Mouse (Mus musculus): ENCODE data around the gene Sptssa. TPM values are rescaled to one million over a fixed set of nuclear protein-coding genes. Genes with fewer than 3 reads are reported as not detected.
A peak's percentile ranks its signal among the peaks of the same experiment; 100 is the strongest.
"Not testable (repeated sequence)": the region's sequence is repeated elsewhere in the genome, so short reads cannot be mapped to it uniquely, and the experiment has no call there.

The Sptssa gene
- polyA plus RNA-seq, 1 experiment from 2014 or later = 163 TPM

- H3K27ac ChIP-seq = no peak overlapping the region
- DNase-seq (ENCODE audit: extremely low spot score, low spot score) = no peak
- no peaks in the 10 kb centered on the region for H3K4me1 ChIP-seq
- no peaks in the 10 kb centered on the region for H3K27me3 ChIP-seq (ENCODE audit: poor library complexity, severe bottlenecking)
- H3K36me3 ChIP-seq (replicated peaks) = peaks cover 43% of the 10 kb centered on the region
- H3K4me3 ChIP-seq = no peak overlapping the region
- WGBS = 96% methylated on average over 1 of the region's 1 CpGs
- H3K9me3 ChIP-seq = no peaks in the 10 kb centered on the region
Measured at GRCm38 (mm10) chr12:54668141-54668540, 11.8 kb upstream of the Sptssa start.

GRCm38 (mm10) chr12:54665526-54665925 lies 9.2 kb upstream of the Sptssa start:
- peaks cover 24% of the 10 kb centered on the region for H3K36me3 ChIP-seq (replicated peaks)
- DNase-seq (ENCODE audit: extremely low spot score, low spot score) = no peak
- H3K27me3 ChIP-seq (ENCODE audit: poor library complexity, severe bottlenecking) = no peaks in the 10 kb centered on the region
- no peak overlapping the region for H3K4me3 ChIP-seq
- no peak overlapping the region for H3K27ac ChIP-seq
- no peaks in the 10 kb centered on the region for H3K9me3 ChIP-seq
- H3K4me1 ChIP-seq = no peaks in the 10 kb centered on the region
- WGBS = 82% methylated on average over 6 of the region's 6 CpGs

- H3K27ac ChIP-seq; H3K4me1 ChIP-seq; H3K9me3 ChIP-seq; H3K4me3 ChIP-seq; H3K27me3 ChIP-seq (ENCODE audit: poor library complexity, severe bottlenecking); H3K36me3 ChIP-seq (replicated peaks); DNase-seq (ENCODE audit: extremely low spot score, low spot score): not testable (repeated sequence)
- WGBS = 84% methylated on average over 5 of the region's 5 CpGs
Measured at GRCm38 (mm10) chr12:54661470-54661869, 5.1 kb upstream of the Sptssa start.

DNA sequence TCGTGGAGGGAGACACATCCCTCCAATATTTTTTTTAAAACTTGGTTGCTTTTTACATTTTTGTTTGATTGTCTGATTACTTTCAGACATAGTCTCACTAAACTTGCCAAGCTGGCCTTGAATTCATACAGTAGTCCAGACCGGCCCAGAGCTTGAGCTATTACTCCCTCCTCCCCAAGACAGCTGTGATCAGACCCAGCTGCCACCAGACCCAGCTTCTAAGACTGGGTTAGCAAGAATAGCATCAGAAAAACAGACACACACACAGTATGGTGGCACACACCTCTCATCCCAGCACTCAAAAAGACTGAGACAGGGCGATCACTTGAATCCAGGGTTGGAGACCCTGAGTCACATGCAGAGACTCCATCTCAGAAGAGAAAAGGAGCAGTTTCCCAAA lies 3.5 kb upstream of the Sptssa start:
- no peak overlapping the region for H3K4me3 ChIP-seq

DNA sequence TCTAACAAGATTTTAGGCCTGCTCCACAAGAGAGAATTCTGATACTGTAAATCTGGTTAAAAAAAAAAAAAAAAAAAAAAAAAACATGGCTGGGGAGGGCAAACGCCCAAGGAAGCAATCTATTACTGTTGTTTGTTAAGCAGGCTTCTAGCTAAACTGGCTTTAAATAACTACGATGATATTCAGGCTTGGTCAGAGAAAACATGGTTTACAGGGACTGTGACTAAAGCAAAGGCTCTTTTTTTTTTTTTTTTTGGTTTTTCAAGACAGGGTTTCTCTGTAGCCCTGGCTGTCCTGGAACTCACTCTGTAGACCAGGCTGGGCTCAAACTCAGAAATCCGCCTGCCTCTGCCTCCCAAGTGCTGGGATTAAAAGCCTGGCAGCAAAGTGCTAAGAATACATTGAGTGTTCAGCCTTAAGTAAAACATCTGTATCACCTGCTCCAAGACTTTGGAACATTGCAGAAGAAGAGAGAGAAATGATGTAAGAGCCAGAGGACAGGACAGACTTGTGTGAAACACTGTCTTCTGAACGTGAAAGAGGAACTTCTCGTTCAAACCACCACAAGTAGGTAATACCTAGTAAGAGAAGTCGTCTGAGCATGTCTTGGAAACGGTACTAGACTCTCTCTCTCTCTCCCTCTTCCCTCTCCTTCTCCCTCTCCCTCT lies 2.2 kb upstream of the Sptssa start:
- Histone ChIP-seq H3K9me3 (no peaks in the 10 kb centered on the region), H3K27me3 (ENCODE audit: poor library complexity, severe bottlenecking) (peaks cover 6% of the 10 kb centered on the region; the same call in 1 of the 2 replicates), H3K36me3 (replicated peaks) (peaks cover 4% of the 10 kb centered on the region; the same call in 1 of the 2 replicates), H3K27ac (no peak overlapping the region), H3K4me1 (peaks cover 30% of the 10 kb centered on the region), H3K4me3 (no peak overlapping the region)
- DNase-seq (ENCODE audit: extremely low spot score, low spot score) = no peak
- 81% methylated on average over 7 of the region's 7 CpGs for WGBS

More for the DNA sequence above, 3.5 kb upstream of the Sptssa start:
- H3K9me3 ChIP-seq = no peaks in the 10 kb centered on the region
- no peak overlapping the region for H3K27ac ChIP-seq
- DNase-seq (ENCODE audit: extremely low spot score, low spot score) = no peak
- H3K27me3 ChIP-seq (ENCODE audit: poor library complexity, severe bottlenecking) = peaks cover 6% of the 10 kb centered on the region; the same call in 1 of the 2 replicates
- peaks cover 17% of the 10 kb centered on the region for H3K4me1 ChIP-seq
- no peaks in the 10 kb centered on the region for H3K36me3 ChIP-seq (replicated peaks)
- 86% methylated on average over 3 of the region's 3 CpGs for WGBS

GRCm38 (mm10) chr12:54657951-54658350 lies 1.6 kb upstream of the Sptssa start:
- Histone ChIP-seq H3K27me3 (ENCODE audit: poor library complexity, severe bottlenecking) (peaks cover 6% of the 10 kb centered on the region; the same call in 1 of the 2 replicates), H3K36me3 (replicated peaks) (peaks cover 4% of the 10 kb centered on the region; the same call in 1 of the 2 replicates), H3K27ac (no peak overlapping the region), H3K4me1 (peaks cover 30% of the 10 kb centered on the region), H3K9me3 (no peaks in the 10 kb centered on the region), H3K4me3 (no peak overlapping the region)
- DNase-seq (ENCODE audit: extremely low spot score, low spot score) = no peak
- WGBS = 94% methylated on average over 5 of the region's 5 CpGs

GRCm38 (mm10) chr12:54657226-54657625 lies 853 bp upstream of the Sptssa start:
- Histone ChIP-seq H3K4me3 (peak overlapping the region; percentile 73), H3K9me3 (no peaks in the 10 kb centered on the region), H3K4me1 (peaks cover 34% of the 10 kb centered on the region), H3K36me3 (replicated peaks) (peaks cover 4% of the 10 kb centered on the region; the same call in 1 of the 2 replicates), H3K27ac (no peak overlapping the region), H3K27me3 (ENCODE audit: poor library complexity, severe bottlenecking) (peaks cover 6% of the 10 kb centered on the region; the same call in 1 of the 2 replicates)
- WGBS = 71% methylated on average over 2 of the region's 2 CpGs
- DNase-seq (ENCODE audit: extremely low spot score, low spot score) = no peak

DNA sequence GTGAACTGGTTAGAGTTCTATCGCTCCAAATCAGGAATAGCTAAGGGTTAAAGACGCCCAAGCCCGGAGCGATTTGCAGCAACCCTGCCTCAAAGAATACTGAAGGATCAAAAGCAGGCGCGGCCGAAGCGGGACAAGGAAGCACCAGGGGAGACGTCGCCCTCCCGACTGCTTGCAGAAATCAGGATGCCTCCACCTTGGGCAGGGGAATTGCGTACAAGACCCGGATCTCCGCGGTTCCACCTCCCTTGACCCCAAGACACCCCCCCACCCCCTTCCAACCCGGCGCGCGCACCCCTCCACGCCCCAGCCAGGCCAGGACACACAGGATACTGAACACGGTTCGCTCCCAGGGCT lies 356 bp downstream of the Sptssa start:
- Histone ChIP-seq H3K27ac (peak overlapping the region; percentile 95), H3K36me3 (replicated peaks) (peaks cover 7% of the 10 kb centered on the region; the same call in 1 of the 2 replicates), H3K27me3 (ENCODE audit: poor library complexity, severe bottlenecking) (peaks cover 6% of the 10 kb centered on the region; the same call in 1 of the 2 replicates), H3K9me3 (no peaks in the 10 kb centered on the region), H3K4me1 (peaks cover 35% of the 10 kb centered on the region), H3K4me3 (peak overlapping the region; percentile 73)
- WGBS = 0% methylated on average over 22 of the region's 22 CpGs
- DNase-seq (ENCODE audit: extremely low spot score, low spot score) = no peak

GRCm38 (mm10) chr12:54655292-54656038 lies 908 bp downstream of the Sptssa start:
- Histone ChIP-seq H3K27me3 (ENCODE audit: poor library complexity, severe bottlenecking) (peaks cover 6% of the 10 kb centered on the region; the same call in 1 of the 2 replicates), H3K4me3 (peak overlapping the region; percentile 73), H3K36me3 (replicated peaks) (peaks cover 11% of the 10 kb centered on the region), H3K9me3 (no peaks in the 10 kb centered on the region), H3K4me1 (peaks cover 35% of the 10 kb centered on the region), H3K27ac (peak overlapping the region; percentile 95)
- 37% methylated on average over 16 of the region's 16 CpGs for WGBS
- no peak for DNase-seq (ENCODE audit: extremely low spot score, low spot score)

DNA sequence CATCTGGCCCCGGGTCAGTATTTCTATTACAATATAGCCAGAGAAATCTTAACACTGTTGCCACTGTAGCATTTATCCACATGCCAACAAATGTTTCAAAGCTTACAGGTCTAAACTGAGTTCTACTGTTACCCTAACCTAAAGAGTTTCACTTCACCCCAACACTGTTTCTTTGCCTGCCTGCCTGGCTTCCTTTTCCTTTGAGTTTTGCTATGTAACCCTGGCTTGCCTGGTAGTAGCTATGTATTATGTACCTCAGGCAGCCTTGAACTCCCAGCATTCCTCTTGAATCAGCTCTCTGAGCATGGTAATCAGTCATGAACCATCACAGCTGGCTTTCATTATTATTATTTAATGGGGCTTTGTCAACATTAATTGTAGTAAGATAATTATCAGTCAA lies 1.6 kb downstream of the Sptssa start:
- Histone ChIP-seq H3K9me3 (no peaks in the 10 kb centered on the region), H3K27me3 (ENCODE audit: poor library complexity, severe bottlenecking) (peaks cover 6% of the 10 kb centered on the region; the same call in 1 of the 2 replicates), H3K4me3 (peak overlapping the region; percentile 73), H3K36me3 (replicated peaks) (peaks cover 17% of the 10 kb centered on the region), H3K4me1 (peaks cover 35% of the 10 kb centered on the region), H3K27ac (no peak overlapping the region)
- no peak for DNase-seq (ENCODE audit: extremely low spot score, low spot score)
- WGBS = 93% methylated on average over 1 of the region's 1 CpGs

GRCm38 (mm10) chr12:54654141-54654540 lies 2.2 kb downstream of the Sptssa start:
- 93% methylated on average over 4 of the region's 4 CpGs for WGBS
- H3K27me3 ChIP-seq (ENCODE audit: poor library complexity, severe bottlenecking) = peaks cover 6% of the 10 kb centered on the region; the same call in 1 of the 2 replicates
- H3K9me3 ChIP-seq = no peaks in the 10 kb centered on the region
- peaks cover 35% of the 10 kb centered on the region for H3K4me1 ChIP-seq
- peak overlapping the region; percentile 73; the same call in 1 of the 2 replicates for H3K4me3 ChIP-seq
- peaks cover 18% of the 10 kb centered on the region for H3K36me3 ChIP-seq (replicated peaks)
- no peak for DNase-seq (ENCODE audit: extremely low spot score, low spot score)
- H3K27ac ChIP-seq = no peak overlapping the region

- Histone ChIP-seq H3K27ac (no peak overlapping the region), H3K4me3 (no peak overlapping the region), H3K27me3 (ENCODE audit: poor library complexity, severe bottlenecking) (peaks cover 3% of the 10 kb centered on the region; the same call in 1 of the 2 replicates), H3K36me3 (replicated peaks) (peaks cover 35% of the 10 kb centered on the region), H3K9me3 (no peaks in the 10 kb centered on the region), H3K4me1 (peaks cover 35% of the 10 kb centered on the region)
- DNase-seq (ENCODE audit: extremely low spot score, low spot score) = no peak
- WGBS = 96% methylated on average over 12 of the region's 12 CpGs
Measured at GRCm38 (mm10) chr12:54652346-54652745, 4.0 kb downstream of the Sptssa start.

DNA sequence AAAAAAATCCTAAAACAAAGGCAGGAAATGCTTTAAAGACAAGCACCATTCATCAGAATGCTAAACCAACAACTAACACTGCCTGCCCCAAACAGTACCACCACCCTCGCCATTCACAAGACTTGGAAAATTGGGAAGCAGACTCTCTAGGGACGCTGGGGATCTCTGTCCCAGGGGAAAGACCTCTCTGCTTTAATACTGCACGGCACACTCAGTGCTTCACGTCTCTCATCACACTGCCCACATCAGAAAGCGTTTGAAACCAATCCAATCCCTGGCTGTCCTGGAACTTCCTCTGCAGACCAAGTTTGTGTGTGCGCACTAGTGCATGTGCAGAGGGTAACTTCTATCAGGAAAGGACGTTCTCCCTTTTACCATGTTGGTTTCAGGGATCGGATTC lies 4.6 kb downstream of the Sptssa start:
- WGBS = 83% methylated on average over 8 of the region's 8 CpGs
- Histone ChIP-seq H3K9me3 (no peaks in the 10 kb centered on the region), H3K4me3 (no peak overlapping the region), H3K4me1 (peaks cover 29% of the 10 kb centered on the region), H3K27ac (no peak overlapping the region), H3K27me3 (ENCODE audit: poor library complexity, severe bottlenecking) (no peaks in the 10 kb centered on the region), H3K36me3 (replicated peaks) (peaks cover 41% of the 10 kb centered on the region)
- DNase-seq (ENCODE audit: extremely low spot score, low spot score) = no peak

All from forebrain, embryonic 10.5 days (tissue).